ENCODE assay signal across 9 mouse cellular contexts in the genomic region with DNA sequence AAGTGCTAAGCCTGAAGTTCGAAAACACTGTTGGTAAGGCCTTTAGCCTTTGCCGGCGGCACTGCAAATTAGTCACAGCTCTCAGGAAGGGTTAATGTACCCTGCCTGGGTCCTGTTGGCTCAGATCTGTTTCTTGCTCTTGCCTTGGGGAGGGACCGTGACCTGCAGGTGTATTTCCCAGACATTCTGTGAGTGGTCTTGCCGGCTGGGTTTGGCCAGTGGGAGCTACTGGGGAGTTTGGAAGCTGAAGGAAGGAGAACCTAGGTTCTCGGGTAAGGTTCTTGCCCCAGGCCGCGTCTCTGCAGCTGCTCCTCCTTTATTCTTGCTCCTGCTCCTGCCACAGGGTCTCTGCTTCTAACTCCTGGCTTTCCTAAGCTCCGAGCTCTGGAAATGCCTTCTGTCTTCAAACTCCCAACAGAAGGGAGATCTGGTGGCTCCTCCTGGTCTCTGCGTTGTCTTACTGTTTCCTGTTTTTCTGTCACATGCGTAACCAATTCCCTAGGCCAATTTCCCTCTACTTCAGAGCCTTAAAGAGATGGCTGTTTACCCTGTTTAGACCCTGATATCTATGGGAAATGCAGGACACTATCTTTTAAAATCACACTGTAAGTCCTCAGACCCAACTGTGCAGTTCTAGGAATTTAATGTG. TPM values are rescaled to one million over a fixed set of nuclear protein-coding genes. Genes with fewer than 3 reads are reported as not detected.
DNase-seq lines count a peak whose midpoint lies in the region; ATAC-seq and TF ChIP-seq lines count a peak whose summit lies in the region.
"Had no signal": no experiment of that assay in that cellular context is flagged by ENCODE, and none has a peak within 500 bp of the region (broad histone marks: within the 10 kb centered on the region; RNA-seq: fewer than 3 reads in every experiment).

No protein-coding gene starts in this region.

- H3K27ac ChIP-seq in layer of hippocampus, adult 2 months = peak overlapping the region; percentile 87
- H3K27ac ChIP-seq in brown adipose tissue, adult 24 weeks (replicated peaks; ENCODE audit: low read depth, low read length) = peak overlapping the region; percentile 84
- peak overlapping the region; percentile 56 for H3K27ac ChIP-seq in heart, embryonic 15.5 days
- H3K27ac ChIP-seq in liver, embryonic 16.5 days (ENCODE audit: low read length) = peak overlapping the region; percentile 96

- H3K4me3 ChIP-seq in layer of hippocampus, adult 2 months = peak overlapping the region; percentile 32
- peak overlapping the region; percentile 31 for H3K4me3 ChIP-seq in brown adipose tissue, adult 24 weeks (ENCODE audit: insufficient read depth, low read depth, low read length)
- peak overlapping the region; percentile 3 for H3K4me3 ChIP-seq in heart, embryonic 15.5 days
- H3K4me3 ChIP-seq in liver, embryonic 16.5 days (ENCODE audit: low read depth, low read length) = peak overlapping the region; percentile 64

- ATAC-seq in heart, embryonic 15.5 days (replicated peaks; ENCODE audit: insufficient number of reproducible peaks, insufficient read depth, low FRiP score, low read depth) = no peak
- no peak for ATAC-seq in liver, embryonic 16.5 days (ENCODE audit: low read depth)

- H3K27me3 ChIP-seq in heart, embryonic 15.5 days = no peaks in the 10 kb centered on the region
- no peaks in the 10 kb centered on the region for H3K27me3 ChIP-seq in liver, embryonic 16.5 days (ENCODE audit: control insufficient read depth, insufficient read depth, low read depth, low read length)

- H3K4me2 ChIP-seq in heart, embryonic 15.5 days = peak overlapping the region; percentile 36
- H3K4me2 ChIP-seq in liver, embryonic 16.5 days (ENCODE audit: low read depth, low read length) = peak overlapping the region; percentile 80

- 58% methylated on average over 11 of the region's 11 CpGs for WGBS in heart, embryonic 15.5 days
- WGBS in liver, embryonic 16.5 days (ENCODE audit: insufficient replicate concordance) = 31% methylated on average over 11 of the region's 11 CpGs

- peaks cover 17% of the 10 kb centered on the region for H3K4me1 ChIP-seq in brown adipose tissue, adult 24 weeks (ENCODE audit: control insufficient read depth, insufficient read depth, insufficient read length, low read length)
- peaks cover 42% of the 10 kb centered on the region for H3K4me1 ChIP-seq in heart, embryonic 15.5 days (replicated peaks)
- peaks cover 59% of the 10 kb centered on the region for H3K4me1 ChIP-seq in liver, embryonic 16.5 days (ENCODE audit: control insufficient read depth, low read depth, low read length)

- no peak for DNase-seq in layer of hippocampus, adult 2 months (ENCODE audit: low spot score in 2 of 2)
- DNase-seq in layer of hippocampus, postnatal 36 days = no peak
- no peak for DNase-seq in thymus, postnatal 4 days
- DNase-seq in ovary, postnatal 10 days (ENCODE audit: low spot score) = no peak
- no peak for DNase-seq in layer of hippocampus, adult 8-10 months (ENCODE audit: low spot score in 2 of 2)
- DNase-seq: thymus, postnatal 14 days had no signal

- no peaks in the 10 kb centered on the region for H3K36me3 ChIP-seq in heart, embryonic 15.5 days
- H3K36me3 ChIP-seq in liver, embryonic 16.5 days (ENCODE audit: control insufficient read depth, insufficient read depth) = no peaks in the 10 kb centered on the region; the same call in 1 of the 2 replicates

- no peaks in the 10 kb centered on the region for H3K9me3 ChIP-seq in heart, embryonic 15.5 days (replicated peaks)
- 0 out of 2 replicates have a peak, but pooled peaks cover 4% of the 10 kb centered on the region for H3K9me3 ChIP-seq in liver, embryonic 16.5 days (replicated peaks; ENCODE audit: control insufficient read depth, low read length)

- TF ChIP-seq CTCF in layer of hippocampus, adult 2 months (conservative IDR thresholded peaks at IDR 0.05) = no peak

- H3K9ac ChIP-seq in heart, embryonic 15.5 days = no peak overlapping the region
- H3K9ac ChIP-seq in liver, embryonic 16.5 days (ENCODE audit: low read depth, low read length) = peak overlapping the region; percentile 72

RNA-seq across cellular contexts. Expression of a gene that starts 3.8 kb away (rescaled TPM):
- 10 to 100 TPM; 43.7 to 46.1 TPM for total RNA-seq in layer of hippocampus, adult 2 months (2021)
- total RNA-seq in layer of hippocampus, postnatal 36 days (2021) = 10 to 100 TPM; 44.2 to 48.6 TPM
- polyA plus RNA-seq in brown adipose tissue, adult 24 weeks (2012; ENCODE audit: insufficient read depth, insufficient read length, missing spikeins) = 11.9 and 13.7 TPM in 2 replicates
- 49.9 and 57.6 TPM in 2 replicates for polyA plus RNA-seq in heart, embryonic 15.5 days (2015; fragmentation: Nextera tagmentation; extraction: Ambion mirVana)
- polyA plus RNA-seq in liver, embryonic 16.5 days (2015; fragmentation: Nextera tagmentation; extraction: Ambion mirVana) = 34.7 and 35.9 TPM in 2 replicates
- total RNA-seq in layer of hippocampus, adult 8-10 months (2022) = 10 to 100 TPM; 37.1 to 44.8 (median 39.0) TPM

Comparison
In these comparisons a context has a peak if more than half of its experiments do, and no peak if none do; other contexts are left out.
1. H3K4me3 ChIP-seq: peak in every context shown above with its lines; median percentile 64 in liver, embryonic 16.5 days; 32 in layer of hippocampus, adult 2 months; 31 in brown adipose tissue, adult 24 weeks; 3 in heart, embryonic 15.5 days.